Mouse (Mus musculus): ENCODE results near the gene Atl3. TPM values are rescaled to one million over a fixed set of nuclear protein-coding genes. Genes with fewer than 3 reads are reported as not detected.

Atl3 gene
- polyA plus RNA-seq, 1 experiment from 2014 or later: 9.5 TPM

DNA sequence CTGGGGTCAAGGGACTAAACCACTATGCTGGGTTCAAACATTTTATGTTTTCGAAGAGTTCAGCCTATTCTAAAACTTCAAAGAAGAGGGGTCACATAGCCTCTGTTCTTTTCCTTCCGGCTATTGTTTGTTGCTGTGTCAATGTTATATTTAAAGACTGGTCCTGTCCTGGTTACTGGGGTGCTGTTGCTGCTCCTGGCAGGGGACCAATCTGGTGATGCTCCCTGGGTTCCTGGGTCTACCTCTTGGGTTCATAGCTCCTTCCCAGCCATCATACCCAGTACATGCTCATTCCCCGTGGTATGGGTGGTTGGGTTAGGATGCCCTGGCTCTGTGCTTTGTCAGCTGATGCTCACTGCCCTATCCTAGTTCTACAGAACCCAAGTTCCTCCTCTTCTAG, 83.9 kb downstream of the Atl3 start:
- no peak for ATAC-seq (ENCODE audit: insufficient read depth, low FRiP score, low TSS enrichment)
- no peak for DNase-seq (ENCODE audit: low spot score)
- no peak overlapping the region for H3K9ac ChIP-seq (ENCODE audit: low read length)
- H3K36me3 ChIP-seq (ENCODE audit: control insufficient read depth, insufficient read depth, low read length): no peaks in the 10 kb centered on the region
- H3K4me1 ChIP-seq (ENCODE audit: control insufficient read depth, insufficient read depth, low read length): no peaks in the 10 kb centered on the region
- H3K27me3 ChIP-seq (ENCODE audit: control insufficient read depth, insufficient read depth, low read length): no peaks in the 10 kb centered on the region
- no peak overlapping the region for H3K4me2 ChIP-seq (ENCODE audit: low read depth)
- no peaks in the 10 kb centered on the region for H3K9me3 ChIP-seq (ENCODE audit: control insufficient read depth, low read length)
- H3K4me3 ChIP-seq (ENCODE audit: low read depth, low read length): no peak overlapping the region
- H3K27ac ChIP-seq (ENCODE audit: low read depth, low read length): no peak overlapping the region
- 82% methylated on average over 3 of the region's 3 CpGs for WGBS

DNA sequence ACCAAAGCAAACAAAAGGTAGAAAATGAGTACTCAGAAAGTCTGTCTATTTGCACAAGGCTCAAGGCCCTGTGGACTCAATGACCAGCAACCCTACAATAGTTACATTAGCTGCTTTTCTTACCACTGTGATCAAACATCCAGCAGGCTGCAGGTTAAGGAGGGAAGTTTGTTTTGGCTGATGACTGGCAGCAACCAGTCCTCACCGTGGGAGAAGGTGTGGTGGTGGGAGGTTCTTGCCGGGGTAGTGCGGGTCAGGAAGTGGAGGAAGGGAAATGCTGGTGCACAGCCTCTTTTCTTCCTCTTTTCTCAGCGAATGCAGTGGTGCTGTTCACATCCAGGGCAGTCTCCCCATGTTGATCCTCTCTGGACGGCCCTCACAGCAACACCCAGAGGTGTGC, 87.2 kb downstream of the Atl3 start:
- ATAC-seq (ENCODE audit: insufficient read depth, low FRiP score, low TSS enrichment): no peak
- no peaks in the 10 kb centered on the region for H3K36me3 ChIP-seq (ENCODE audit: control insufficient read depth, insufficient read depth, low read length)
- H3K27me3 ChIP-seq (ENCODE audit: control insufficient read depth, insufficient read depth, low read length): no peaks in the 10 kb centered on the region
- no peak overlapping the region for H3K4me3 ChIP-seq (ENCODE audit: low read depth, low read length)
- 62% methylated on average over 5 of the region's 5 CpGs for WGBS
- no peaks in the 10 kb centered on the region for H3K9me3 ChIP-seq (ENCODE audit: control insufficient read depth, low read length)
- no peak overlapping the region for H3K4me2 ChIP-seq (ENCODE audit: low read depth)
- no peak for DNase-seq (ENCODE audit: low spot score)
- no peaks in the 10 kb centered on the region for H3K4me1 ChIP-seq (ENCODE audit: control insufficient read depth, insufficient read depth, low read length)
- no peak overlapping the region for H3K27ac ChIP-seq (ENCODE audit: low read depth, low read length)
- H3K9ac ChIP-seq (ENCODE audit: low read length): no peak overlapping the region

DNA sequence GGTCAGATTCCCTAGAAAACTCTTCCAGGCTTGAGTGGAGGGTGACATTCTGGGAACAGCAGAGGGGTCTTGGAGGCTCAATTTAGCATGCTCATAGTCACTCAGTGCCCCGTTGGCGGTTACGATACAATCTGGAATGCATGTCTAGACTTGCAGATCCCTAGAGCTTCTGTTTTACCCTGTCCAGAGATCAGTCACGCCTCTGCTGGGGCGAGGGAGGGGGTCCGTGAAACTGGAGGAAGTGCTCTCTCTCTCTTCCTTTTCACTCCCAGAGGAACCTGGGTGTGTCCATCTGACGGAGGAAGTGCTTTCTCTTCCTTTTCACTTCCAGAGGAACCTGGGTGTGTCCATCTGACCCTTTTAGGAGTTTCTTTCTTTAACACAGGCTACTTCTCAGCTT, 89.3 kb downstream of the Atl3 start:
- Histone ChIP-seq H3K36me3 (ENCODE audit: control insufficient read depth, insufficient read depth, low read length) (no peaks in the 10 kb centered on the region), H3K9ac (ENCODE audit: low read length) (no peak overlapping the region), H3K9me3 (ENCODE audit: control insufficient read depth, low read length) (no peaks in the 10 kb centered on the region), H3K27ac (ENCODE audit: low read depth, low read length) (no peak overlapping the region), H3K4me2 (ENCODE audit: low read depth) (no peak overlapping the region), H3K4me3 (ENCODE audit: low read depth, low read length) (no peak overlapping the region), H3K27me3 (ENCODE audit: control insufficient read depth, insufficient read depth, low read length) (no peaks in the 10 kb centered on the region), H3K4me1 (ENCODE audit: control insufficient read depth, insufficient read depth, low read length) (no peaks in the 10 kb centered on the region)
- 66% methylated on average over 7 of the region's 7 CpGs for WGBS
- ATAC-seq (ENCODE audit: insufficient read depth, low FRiP score, low TSS enrichment): no peak
- DNase-seq (ENCODE audit: low spot score): no peak

GRCm38 (mm10) chr19:7583599-7583998, 89.8 kb downstream of the Atl3 start:
- ATAC-seq (ENCODE audit: insufficient read depth, low FRiP score, low TSS enrichment) (no peak), DNase-seq (ENCODE audit: low spot score) (no peak)
- 83% methylated on average over 3 of the region's 3 CpGs for WGBS
- no peaks in the 10 kb centered on the region for H3K4me1 ChIP-seq (ENCODE audit: control insufficient read depth, insufficient read depth, low read length)
- no peak overlapping the region for H3K27ac ChIP-seq (ENCODE audit: low read depth, low read length)
- H3K4me3 ChIP-seq (ENCODE audit: low read depth, low read length): no peak overlapping the region
- no peaks in the 10 kb centered on the region for H3K36me3 ChIP-seq (ENCODE audit: control insufficient read depth, insufficient read depth, low read length)
- H3K4me2 ChIP-seq (ENCODE audit: low read depth): no peak overlapping the region
- H3K9ac ChIP-seq (ENCODE audit: low read length): no peak overlapping the region
- no peaks in the 10 kb centered on the region for H3K27me3 ChIP-seq (ENCODE audit: control insufficient read depth, insufficient read depth, low read length)
- no peaks in the 10 kb centered on the region for H3K9me3 ChIP-seq (ENCODE audit: control insufficient read depth, low read length)

GRCm38 (mm10) chr19:7585279-7585678, 91.4 kb downstream of the Atl3 start:
- 87% methylated on average over 8 of the region's 8 CpGs for WGBS
- DNase-seq (ENCODE audit: low spot score) (no peak), ATAC-seq (ENCODE audit: insufficient read depth, low FRiP score, low TSS enrichment) (no peak)
- no peaks in the 10 kb centered on the region for H3K27me3 ChIP-seq (ENCODE audit: control insufficient read depth, insufficient read depth, low read length)
- H3K9ac ChIP-seq (ENCODE audit: low read length): no peak overlapping the region
- no peaks in the 10 kb centered on the region for H3K36me3 ChIP-seq (ENCODE audit: control insufficient read depth, insufficient read depth, low read length)
- no peak overlapping the region for H3K27ac ChIP-seq (ENCODE audit: low read depth, low read length)
- H3K9me3 ChIP-seq (ENCODE audit: control insufficient read depth, low read length): no peaks in the 10 kb centered on the region
- no peak overlapping the region for H3K4me2 ChIP-seq (ENCODE audit: low read depth)
- no peaks in the 10 kb centered on the region for H3K4me1 ChIP-seq (ENCODE audit: control insufficient read depth, insufficient read depth, low read length)
- no peak overlapping the region for H3K4me3 ChIP-seq (ENCODE audit: low read depth, low read length)

GRCm38 (mm10) chr19:7585764-7586163, 91.9 kb downstream of the Atl3 start:
- ATAC-seq (ENCODE audit: insufficient read depth, low FRiP score, low TSS enrichment): no peak
- H3K9ac ChIP-seq (ENCODE audit: low read length): no peak overlapping the region
- no peak overlapping the region for H3K27ac ChIP-seq (ENCODE audit: low read depth, low read length)
- no peaks in the 10 kb centered on the region for H3K27me3 ChIP-seq (ENCODE audit: control insufficient read depth, insufficient read depth, low read length)
- no peaks in the 10 kb centered on the region for H3K4me1 ChIP-seq (ENCODE audit: control insufficient read depth, insufficient read depth, low read length)
- no peak overlapping the region for H3K4me2 ChIP-seq (ENCODE audit: low read depth)
- 92% methylated on average over 6 of the region's 6 CpGs for WGBS
- no peaks in the 10 kb centered on the region for H3K36me3 ChIP-seq (ENCODE audit: control insufficient read depth, insufficient read depth, low read length)
- no peak overlapping the region for H3K4me3 ChIP-seq (ENCODE audit: low read depth, low read length)
- DNase-seq (ENCODE audit: low spot score): no peak
- H3K9me3 ChIP-seq (ENCODE audit: control insufficient read depth, low read length): no peaks in the 10 kb centered on the region

Other genes starting within 250 kb of the Atl3 start
- gene Rcor2, start 226.7 kb upstream of the Atl3 start, polyA plus RNA-seq (2014; fragmentation: Nextera tagmentation; extraction: Ambion mirVana): 34.9 and 36.8 TPM in 2 replicates
- gene Mark2, start 152.2 kb upstream of the Atl3 start, polyA plus RNA-seq (2014; fragmentation: Nextera tagmentation; extraction: Ambion mirVana): 49.6 and 58.4 TPM in 2 replicates
- 25.6 and 35.1 TPM in 2 replicates for gene Spindoc, start 111.0 kb upstream of the Atl3 start, polyA plus RNA-seq (2014; fragmentation: Nextera tagmentation; extraction: Ambion mirVana)
- 15.1 and 16.3 TPM in 2 replicates for gene 2700081O15Rik, start 76.4 kb upstream of the Atl3 start, polyA plus RNA-seq (2014; fragmentation: Nextera tagmentation; extraction: Ambion mirVana)
- gene Rtn3, start 10.8 kb upstream of the Atl3 start, polyA plus RNA-seq (2014; fragmentation: Nextera tagmentation; extraction: Ambion mirVana): 247 and 255 TPM in 2 replicates
- 3.4 and 5.0 TPM in 2 replicates for gene Pla2g16, start 63.4 kb downstream of the Atl3 start, polyA plus RNA-seq (2014; fragmentation: Nextera tagmentation; extraction: Ambion mirVana)
- not detected in 2 replicates for gene Lgals12, start 113.2 kb downstream of the Atl3 start, polyA plus RNA-seq (2014; fragmentation: Nextera tagmentation; extraction: Ambion mirVana)
- not detected in 2 replicates for gene Hrasls5, start 118.5 kb downstream of the Atl3 start, polyA plus RNA-seq (2014; fragmentation: Nextera tagmentation; extraction: Ambion mirVana)
- not detected in 2 replicates for gene Slc22a19, start 217.3 kb downstream of the Atl3 start, polyA plus RNA-seq (2014; fragmentation: Nextera tagmentation; extraction: Ambion mirVana)